ENCODE assay signal across 8 mouse cellular contexts in the genomic region with DNA sequence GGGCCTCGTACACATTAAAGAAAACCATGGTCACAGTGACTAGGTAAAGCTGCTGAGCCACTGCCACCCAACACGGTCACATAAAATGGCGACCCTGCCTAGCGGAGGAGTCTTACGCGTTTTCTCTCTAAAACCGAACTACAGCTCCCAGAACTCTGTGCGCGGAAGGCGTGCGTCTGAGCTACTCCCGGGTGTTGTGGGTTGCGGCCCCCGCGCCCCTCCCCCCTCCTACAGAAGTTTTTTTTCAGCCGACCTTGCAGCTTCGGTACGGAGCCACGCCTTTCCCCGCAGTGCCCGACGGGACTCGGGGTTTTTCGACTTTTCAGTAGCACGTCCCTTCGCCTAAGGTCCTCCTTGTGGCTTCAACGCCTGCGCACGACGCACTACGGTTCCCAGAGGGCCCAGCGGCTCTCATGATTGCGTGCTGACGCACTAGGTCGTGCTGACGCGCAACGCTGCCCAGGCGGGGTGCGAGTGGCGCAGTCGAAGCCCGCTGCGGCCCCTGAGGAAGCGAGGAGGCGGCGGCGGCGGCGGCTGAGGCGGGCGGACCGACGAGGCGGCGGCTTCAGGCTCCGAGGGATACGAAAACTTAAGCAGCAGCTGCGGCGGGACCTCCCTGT. TPM values are rescaled to one million over a fixed set of nuclear protein-coding genes. Genes with fewer than 3 reads are reported as not detected.
DNase-seq lines count a peak whose midpoint lies in the region; ATAC-seq and TF ChIP-seq lines count a peak whose summit lies in the region.

No protein-coding gene starts in this region.

- peak overlapping the region; percentile 99 for H3K4me3 ChIP-seq in hindbrain, embryonic 10.5 days
- H3K4me3 ChIP-seq in lung, postnatal 0 days (ENCODE audit: low read depth, low read length): peak overlapping the region; percentile 82

- peak; percentile 100 for DNase-seq in MN1 (ENCODE audit: low spot score)
- peak; percentile 98 for DNase-seq in cerebellum, adult 9-10 months
- DNase-seq in hindbrain, embryonic 10.5 days (ENCODE audit: low spot score): peak; percentile 97
- DNase-seq in layer of hippocampus, adult 9-11 months: peak; percentile 99
- DNase-seq in lung, postnatal 0 days (ENCODE audit: low spot score): peak; percentile 100
- DNase-seq in ovary, postnatal 14 days (ENCODE audit: low spot score): peak; percentile 86
- DNase-seq in thymus, postnatal 14 days: peak; percentile 97

- TF ChIP-seq EP300 in lung, postnatal 0 days (IDR thresholded peaks at IDR 0.05): no peak

- H3K36me3 ChIP-seq in hindbrain, embryonic 10.5 days: peaks cover 15% of the 10 kb centered on the region
- H3K36me3 ChIP-seq in lung, postnatal 0 days (ENCODE audit: insufficient read depth, low read length): no peaks in the 10 kb centered on the region

- WGBS in hindbrain, embryonic 10.5 days: under 1% methylated on average over 60 of the region's 60 CpGs
- under 1% methylated on average over 59 of the region's 60 CpGs for WGBS in lung, postnatal 0 days

- no peaks in the 10 kb centered on the region for H3K27me3 ChIP-seq in hindbrain, embryonic 10.5 days (ENCODE audit: insufficient read depth, poor library complexity, severe bottlenecking)
- H3K27me3 ChIP-seq in lung, postnatal 0 days (replicated peaks; ENCODE audit: insufficient read depth, low read length): no peaks in the 10 kb centered on the region

- TF ChIP-seq CTCF in lung, postnatal 0 days (IDR thresholded peaks at IDR 0.05): peak; percentile 27; the same call in 1 of the 2 replicates

- no peaks in the 10 kb centered on the region for H3K9me3 ChIP-seq in hindbrain, embryonic 10.5 days
- H3K9me3 ChIP-seq in lung, postnatal 0 days (ENCODE audit: low read length): no peaks in the 10 kb centered on the region

- peak overlapping the region; percentile 98 for H3K27ac ChIP-seq in hindbrain, embryonic 10.5 days
- H3K27ac ChIP-seq in lung, postnatal 0 days (ENCODE audit: low read length): peak overlapping the region; percentile 97

- H3K9ac ChIP-seq in lung, postnatal 0 days (replicated peaks; ENCODE audit: low read depth): peak overlapping the region; percentile 91

- peak; percentile 93 for ATAC-seq in frontal cortex, adult (ENCODE audit: low TSS enrichment)
- ATAC-seq in lung, postnatal 0 days: peak; percentile 98

- peak overlapping the region; percentile 75 for H3K4me2 ChIP-seq in lung, postnatal 0 days (replicated peaks; ENCODE audit: low read depth, low read length)

- peaks cover 37% of the 10 kb centered on the region for H3K4me1 ChIP-seq in hindbrain, embryonic 10.5 days (replicated peaks)
- peaks cover 3% of the 10 kb centered on the region; the same call in 1 of the 2 replicates for H3K4me1 ChIP-seq in lung, postnatal 0 days (ENCODE audit: insufficient read depth, low read depth, low read length)

RNA-seq across cellular contexts. Expression of a gene that starts 12.5 kb away (rescaled TPM):
- 517 and 570 TPM in 2 replicates for polyA plus RNA-seq in hindbrain, embryonic 10.5 days (2016; fragmentation: Nextera tagmentation; extraction: Ambion mirVana)
- 284 and 354 TPM in 2 replicates for polyA plus RNA-seq in lung, postnatal 0 days (2015; fragmentation: Nextera tagmentation; extraction: Ambion mirVana)

RNA-seq across cellular contexts. Expression of a gene that starts 17.0 kb away (rescaled TPM):
- polyA plus RNA-seq in hindbrain, embryonic 10.5 days (2016; fragmentation: Nextera tagmentation; extraction: Ambion mirVana): 22.9 and 34.9 TPM in 2 replicates
- polyA plus RNA-seq in lung, postnatal 0 days (2015; fragmentation: Nextera tagmentation; extraction: Ambion mirVana): 14.7 and 18.6 TPM in 2 replicates

RNA-seq across cellular contexts. Expression of a gene that starts 26.1 kb away (rescaled TPM):
- polyA plus RNA-seq in hindbrain, embryonic 10.5 days (2016; fragmentation: Nextera tagmentation; extraction: Ambion mirVana): 1,118 and 1,222 TPM in 2 replicates
- polyA plus RNA-seq in lung, postnatal 0 days (2015; fragmentation: Nextera tagmentation; extraction: Ambion mirVana): 803 and 893 TPM in 2 replicates

RNA-seq across cellular contexts. Expression of a gene that starts 31.5 kb away (rescaled TPM):
- 181 and 211 TPM in 2 replicates for polyA plus RNA-seq in hindbrain, embryonic 10.5 days (2016; fragmentation: Nextera tagmentation; extraction: Ambion mirVana)
- 43.1 and 43.5 TPM in 2 replicates for polyA plus RNA-seq in lung, postnatal 0 days (2015; fragmentation: Nextera tagmentation; extraction: Ambion mirVana)

RNA-seq across cellular contexts. Expression of a gene that starts 33.0 kb away (rescaled TPM):
- polyA plus RNA-seq in hindbrain, embryonic 10.5 days (2016; fragmentation: Nextera tagmentation; extraction: Ambion mirVana): 0.24 TPM in 1 of 2 replicates, not detected in the other
- not detected in 2 replicates for polyA plus RNA-seq in lung, postnatal 0 days (2015; fragmentation: Nextera tagmentation; extraction: Ambion mirVana)

Comparison
In these comparisons a context has a peak if more than half of its experiments do, and no peak if none do; other contexts are left out.
1. Peak in every context shown above with its lines: DNase-seq, ATAC-seq, H3K4me3 ChIP-seq and H3K27ac ChIP-seq.